In genomic region chr15:81968447-81968846, GRCm38 (mm10) we compare ENCODE assay signal across 16 mouse cellular contexts. TPM values are rescaled to one million over a fixed set of nuclear protein-coding genes. Genes with fewer than 3 reads are reported as not detected.
"Had no signal": no experiment of that assay in that cellular context is flagged by ENCODE, and none has a peak within 500 bp of the region (broad histone marks: within the 10 kb centered on the region; RNA-seq: fewer than 3 reads in every experiment).

No protein-coding gene starts in this region.

- H3K36me3 ChIP-seq: midbrain, embryonic 15.5 days; neural tube, embryonic 13.5 days had no signal

- H3K4me3 ChIP-seq: layer of hippocampus, adult 2 months; midbrain, embryonic 15.5 days; neural tube, embryonic 13.5 days had no signal

- ATAC-seq: midbrain, embryonic 15.5 days had no signal

- H3K9ac ChIP-seq: lung, embryonic 14.5 days; midbrain, embryonic 15.5 days; neural tube, embryonic 13.5 days had no signal

- H3K27ac ChIP-seq: kidney, postnatal 0 days; layer of hippocampus, adult 2 months; midbrain, embryonic 15.5 days; neural tube, embryonic 13.5 days; stomach, postnatal 0 days had no signal

- H3K4me1 ChIP-seq: midbrain, embryonic 15.5 days; neural tube, embryonic 13.5 days had no signal

- H3K27me3 ChIP-seq: midbrain, embryonic 15.5 days; neural tube, embryonic 13.5 days had no signal

- H3K4me2 ChIP-seq: liver, embryonic 11.5 days; lung, embryonic 14.5 days; midbrain, embryonic 11.5 days; midbrain, embryonic 15.5 days; neural tube, embryonic 13.5 days had no signal

- DNase-seq: left cerebral cortex, postnatal 4 days; lung, embryonic 14.5 days; lung, postnatal 10 days; lung, postnatal 4 days; retina, postnatal 1 day; right cerebral cortex, postnatal 25 days; thymus, postnatal 4 days had no signal

RNA-seq across cellular contexts. Expression of gene 1700029P11Rik, which starts 11.9 kb away (rescaled TPM):
- polyA plus RNA-seq: kidney, postnatal 0 days; limb, embryonic 14.5 days; liver, embryonic 11.5 days; liver, embryonic 16.5 days; lung, embryonic 14.5 days; midbrain, embryonic 11.5 days; midbrain, embryonic 15.5 days; neural tube, embryonic 13.5 days; stomach, postnatal 0 days had no signal
